Comparison of ENCODE assay signal across 13 mouse cellular contexts in the genomic region with DNA sequence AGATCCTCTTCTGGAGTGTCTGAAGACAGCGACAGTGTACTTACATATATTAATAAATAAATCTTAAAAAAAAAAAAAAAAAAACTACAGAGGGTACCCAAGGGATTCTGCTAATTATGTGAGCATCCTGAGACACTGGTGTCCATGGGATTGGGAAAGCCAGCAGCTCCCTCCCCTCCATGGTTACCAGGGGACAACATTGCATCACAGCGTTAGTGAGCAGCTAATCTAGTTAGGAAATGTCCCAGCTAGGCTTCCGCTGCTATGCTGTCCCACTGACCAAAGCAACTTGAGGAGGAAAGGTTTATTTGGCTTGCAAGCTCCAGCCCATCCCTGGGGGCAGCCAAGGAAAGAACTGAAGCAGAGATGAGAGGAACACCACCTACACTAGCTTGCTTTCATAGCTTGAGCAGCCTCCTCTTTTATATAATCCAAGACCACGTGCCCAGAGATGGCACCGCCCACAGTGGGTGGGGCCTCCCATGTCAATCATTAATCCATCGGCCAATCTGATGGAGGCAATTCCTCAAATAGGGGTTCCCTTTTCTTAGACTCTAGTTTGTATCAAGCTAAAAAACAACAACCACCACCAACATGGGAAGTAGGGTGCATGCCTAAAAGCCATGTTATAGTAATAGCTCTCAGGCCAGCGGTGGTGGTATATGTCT.
"Had no signal": no experiment of that assay in that cellular context is flagged by ENCODE, and none has a peak within 500 bp of the region (broad histone marks: within the 10 kb centered on the region; RNA-seq: fewer than 3 reads in every experiment).

No protein-coding gene starts in this region.

- H3K4me3 ChIP-seq: layer of hippocampus, adult 2 months; limb, embryonic 12.5 days; liver, embryonic 13.5 days; midbrain, embryonic 12.5 days; neural tube, embryonic 13.5 days had no signal

- H3K27me3 ChIP-seq: limb, embryonic 12.5 days; liver, embryonic 13.5 days; midbrain, embryonic 12.5 days; neural tube, embryonic 13.5 days had no signal

- DNase-seq: kidney, adult 18-20 months; kidney, postnatal 10 days; liver, embryonic 13.5 days; lung, adult 2 months; lung, postnatal 10 days; thymus, postnatal 25 days had no signal

- H3K4me1 ChIP-seq: liver, embryonic 13.5 days had no signal

- H3K9ac ChIP-seq: limb, embryonic 12.5 days; liver, embryonic 13.5 days; midbrain, embryonic 12.5 days; neural tube, embryonic 13.5 days had no signal

- H3K36me3 ChIP-seq: liver, embryonic 13.5 days; midbrain, embryonic 12.5 days; neural tube, embryonic 13.5 days had no signal

- ATAC-seq: midbrain, embryonic 16.5 days had no signal

- H3K27ac ChIP-seq: layer of hippocampus, adult 2 months; limb, embryonic 12.5 days; liver, embryonic 13.5 days; macrophage; midbrain, embryonic 12.5 days; neural tube, embryonic 13.5 days; stomach, postnatal 0 days had no signal

- H3K4me2 ChIP-seq: limb, embryonic 12.5 days; liver, embryonic 13.5 days; midbrain, embryonic 12.5 days; neural tube, embryonic 13.5 days had no signal

- H3K9me3 ChIP-seq: limb, embryonic 12.5 days; liver, embryonic 13.5 days; midbrain, embryonic 12.5 days had no signal
